Mouse (Mus musculus) ES-Bruce4 (cell line): ENCODE measurements around the gene H1f0. TPM values are rescaled to one million over a fixed set of nuclear protein-coding genes. Genes with fewer than 3 reads are reported as not detected.
A peak's percentile ranks its signal among the peaks of the same experiment; 100 is the strongest.

ENCODE experiments used
- H3K27ac ChIP-seq: 2 replicates; pipeline ENCODE4 v1.5.1; 2012; ENCODE audit warnings: low read length, inconsistent platforms; ENCODE audit not compliant: insufficient read depth
- H3K27me3 ChIP-seq: 2 replicates; pipeline ENCODE4 v1.6.1; 2012; ENCODE audit warnings: mild to moderate bottlenecking, low read length, inconsistent platforms; ENCODE audit not compliant: control insufficient read depth, poor library complexity, insufficient read depth, severe bottlenecking
- H3K36me3 ChIP-seq: 2 replicates; pipeline ENCODE4 v1.6.1; 2012; ENCODE audit warnings: inconsistent platforms, mild to moderate bottlenecking, low read length, moderate library complexity; ENCODE audit not compliant: control insufficient read depth, poor library complexity, insufficient read depth, severe bottlenecking
- H3K4me1 ChIP-seq: one replicate; pipeline ENCODE4 v1.8.1; 2011; ENCODE audit warnings: low read length; ENCODE audit not compliant: control insufficient read depth, insufficient read depth
- H3K4me3 ChIP-seq: 2 replicates; pipeline ENCODE4 v1.5.1; 2011; ENCODE audit warnings: low read depth, mild to moderate bottlenecking, low read length
- H3K9ac ChIP-seq: 2 replicates; pipeline ENCODE4 v1.6.1; 2012; ENCODE audit warnings: low read depth, mild to moderate bottlenecking, inconsistent platforms; ENCODE audit not compliant: poor library complexity, severe bottlenecking
- H3K9me3 ChIP-seq: replicated peaks from 2 replicates; pipeline ENCODE4 v1.6.1; 2012; ENCODE audit warnings: mild to moderate bottlenecking, low read length, inconsistent platforms; ENCODE audit not compliant: control insufficient read depth, poor library complexity, insufficient read depth, severe bottlenecking
- CTCF ChIP-seq: IDR thresholded peaks from one replicate; pipeline ENCODE4 v1.8.1; 2011; ENCODE audit warnings: low read depth, low read length
- EP300 ChIP-seq: IDR thresholded peaks from 2 replicates; pipeline ENCODE4 v1.6.1; 2011; ENCODE audit warnings: low read depth, low read length; ENCODE audit not compliant: insufficient read depth
- POLR2A ChIP-seq: IDR thresholded peaks from one replicate; pipeline ENCODE4 v1.8.1; 2011; ENCODE audit warnings: low read length; ENCODE audit not compliant: insufficient read depth
- polyA plus RNA-seq: library from polyadenylated mRNA; stranded (reverse); fragments of >200 nt; gene quantifications from 2 replicates; pipeline ENCODE4 v1.2.4, GENCODE M21; 2011; ENCODE audit warnings: low read depth; ENCODE audit not compliant: missing spikeins, insufficient read depth, insufficient read length

The H1f0 gene
- polyA plus RNA-seq, 1 experiment, result 59.8 TPM

DNA sequence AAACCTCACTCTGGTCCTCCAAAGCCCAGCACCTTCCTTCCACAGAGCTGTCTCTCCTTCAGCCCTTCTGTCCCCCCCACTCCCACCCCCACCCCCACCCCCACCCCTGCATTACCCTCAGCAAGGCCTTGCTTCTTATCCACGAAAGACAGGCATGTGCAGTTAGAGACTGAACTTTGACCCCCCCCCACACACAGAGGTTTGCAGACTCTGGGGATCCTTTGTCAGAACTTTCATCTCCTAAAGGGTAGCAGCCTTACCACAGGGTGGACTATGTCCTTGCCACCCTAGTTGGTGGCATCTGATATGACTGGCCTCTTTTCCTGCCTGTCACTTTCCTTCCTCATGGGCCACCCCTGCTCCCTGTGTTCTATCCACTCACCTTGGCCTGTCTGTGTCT lies 4.9 kb upstream of the H1f0 start:
- no peaks in the 10 kb centered on the region for H3K9me3 ChIP-seq
- no peak overlapping the region for H3K27ac ChIP-seq
- H3K9ac ChIP-seq, result no peak overlapping the region

DNA sequence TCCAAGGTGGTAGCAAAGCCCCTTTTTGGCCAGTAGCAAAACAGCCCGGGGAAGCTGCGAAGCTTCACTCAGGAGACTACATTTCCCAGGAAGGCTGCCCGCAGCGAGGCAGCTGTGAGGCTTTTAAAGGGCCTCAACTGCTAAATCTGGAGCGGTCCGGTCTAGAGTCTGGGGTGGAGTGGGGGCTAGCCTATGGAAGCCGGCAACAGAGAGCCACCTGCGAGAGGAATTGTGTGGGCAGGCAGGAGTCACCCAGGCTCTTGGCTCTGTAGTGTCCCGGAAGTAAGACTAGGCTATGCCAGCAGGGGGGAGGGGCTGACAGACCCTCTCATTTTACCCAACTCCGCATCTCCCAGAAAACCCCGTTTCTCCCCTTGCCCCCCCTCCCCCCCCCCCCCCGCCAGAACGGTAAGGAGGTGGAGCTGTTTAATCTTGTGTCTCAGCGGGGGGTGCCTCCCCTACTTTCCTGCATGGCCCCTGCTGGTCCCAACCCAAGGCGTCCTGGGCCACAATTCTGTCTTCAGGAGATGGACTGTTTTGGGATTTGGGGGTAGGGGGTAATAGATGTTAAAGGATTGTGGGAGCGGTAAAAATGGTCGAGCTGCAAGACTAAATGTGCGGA lies 2.5 kb upstream of the H1f0 start:
- Histone ChIP-seq H3K36me3 (no peaks in the 10 kb centered on the region), H3K27me3 (no peaks in the 10 kb centered on the region), H3K4me3 (no peak overlapping the region), H3K4me1 (no peaks in the 10 kb centered on the region), H3K9me3 (no peaks in the 10 kb centered on the region), H3K27ac (no peak overlapping the region), H3K9ac (peak overlapping the region; percentile 1; the same call in 1 of the 2 replicates)
- TF ChIP-seq EP300 (no peak), CTCF (no peak), POLR2A (no peak)

More for the DNA sequence above, 4.9 kb upstream of the H1f0 start:
- H3K4me1 ChIP-seq, result no peaks in the 10 kb centered on the region
- H3K4me3 ChIP-seq, result no peak overlapping the region
- no peaks in the 10 kb centered on the region for H3K27me3 ChIP-seq
- no peaks in the 10 kb centered on the region for H3K36me3 ChIP-seq
- TF ChIP-seq POLR2A (no peak), CTCF (no peak), EP300 (no peak)

- Histone ChIP-seq H3K4me3 (no peak overlapping the region), H3K9ac (peak overlapping the region; percentile 97), H3K27ac (no peak overlapping the region), H3K36me3 (no peaks in the 10 kb centered on the region), H3K27me3 (no peaks in the 10 kb centered on the region), H3K4me1 (no peaks in the 10 kb centered on the region), H3K9me3 (no peaks in the 10 kb centered on the region)
- TF ChIP-seq CTCF (no peak), EP300 (no peak), POLR2A (no peak)
Measured at GRCm38 (mm10) chr15:79026511-79027290, 1.5 kb upstream of the H1f0 start.

GRCm38 (mm10) chr15:79027291-79028205 lies 702 bp upstream of the H1f0 start:
- no peaks in the 10 kb centered on the region for H3K9me3 ChIP-seq
- H3K27me3 ChIP-seq, result no peaks in the 10 kb centered on the region
- H3K36me3 ChIP-seq, result no peaks in the 10 kb centered on the region
- peak overlapping the region; percentile 67 for H3K4me3 ChIP-seq
- H3K27ac ChIP-seq, result no peak overlapping the region
- peak overlapping the region; percentile 97 for H3K9ac ChIP-seq
- TF ChIP-seq POLR2A, result no peak
- no peak for TF ChIP-seq EP300
- TF ChIP-seq CTCF, result no peak
- no peaks in the 10 kb centered on the region for H3K4me1 ChIP-seq

DNA sequence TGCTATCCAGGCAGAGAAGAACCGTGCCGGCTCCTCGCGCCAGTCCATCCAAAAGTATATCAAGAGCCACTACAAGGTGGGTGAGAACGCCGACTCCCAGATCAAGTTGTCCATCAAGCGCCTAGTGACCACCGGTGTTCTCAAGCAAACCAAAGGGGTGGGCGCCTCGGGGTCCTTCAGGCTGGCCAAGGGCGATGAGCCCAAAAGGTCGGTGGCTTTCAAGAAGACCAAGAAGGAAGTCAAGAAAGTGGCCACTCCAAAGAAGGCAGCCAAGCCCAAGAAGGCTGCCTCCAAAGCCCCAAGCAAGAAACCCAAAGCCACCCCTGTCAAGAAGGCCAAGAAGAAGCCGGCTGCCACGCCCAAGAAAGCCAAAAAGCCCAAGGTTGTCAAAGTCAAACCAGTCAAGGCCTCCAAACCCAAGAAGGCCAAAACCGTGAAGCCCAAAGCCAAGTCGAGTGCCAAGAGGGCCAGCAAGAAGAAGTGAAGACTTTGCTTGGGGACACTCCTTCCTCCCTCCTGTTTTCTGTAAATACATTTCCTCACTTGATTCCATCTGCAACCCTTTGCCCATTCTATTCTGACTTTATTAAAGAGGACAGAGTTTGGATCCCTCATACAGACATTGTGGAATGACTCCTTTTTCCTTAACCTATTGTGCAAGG lies 704 bp downstream of the H1f0 start:
- Histone ChIP-seq H3K9me3 (no peaks in the 10 kb centered on the region), H3K4me1 (no peaks in the 10 kb centered on the region), H3K9ac (peak overlapping the region; percentile 97), H3K36me3 (no peaks in the 10 kb centered on the region), H3K27me3 (no peaks in the 10 kb centered on the region), H3K4me3 (peak overlapping the region; percentile 67), H3K27ac (no peak overlapping the region)
- TF ChIP-seq EP300 (no peak), CTCF (no peak), POLR2A (no peak)
